Mouse (Mus musculus) heart, adult 2 months (tissue): ENCODE measurements at regions not wholly inside any gene's neighbourhood (a gene's known extent, or its start where the extent isn't known, plus 50 kb on each side); places are given as distances from the start of the nearest gene placed in this dataset.
"Not testable (repeated sequence)": the region's sequence is repeated elsewhere in the genome, so short reads cannot be mapped to it uniquely, and the experiment has no call there.

Experiments used
- DNase-seq, 2 experiments: peaks; one replicate each; pipeline ENCODE4 v3.0.0; 2021
- H3K27ac ChIP-seq: fragments of 200-600 bp; 2 replicates; pipeline ENCODE4 v1.8.1; 2022
- H3K27me3 ChIP-seq: fragments of 200-500 bp; 2 replicates; pipeline ENCODE4 v1.6.1; 2012; ENCODE audit warnings: mild to moderate bottlenecking, low read length, inconsistent platforms, mixed read lengths; ENCODE audit not compliant: control insufficient read depth, insufficient read depth
- H3K36me3 ChIP-seq: fragments of 200-500 bp; 2 replicates; pipeline ENCODE4 v1.6.1; 2012; ENCODE audit warnings: low read length, inconsistent platforms; ENCODE audit not compliant: control insufficient read depth, insufficient read depth
- H3K4me1 ChIP-seq: fragments of 200-500 bp; 2 replicates; pipeline ENCODE4 v1.6.1; 2011; ENCODE audit warnings: low read length; ENCODE audit not compliant: control insufficient read depth, insufficient read depth
- H3K4me3 ChIP-seq: fragments of 200-600 bp; 2 replicates; pipeline ENCODE4 v1.8.1; 2022
- H3K79me2 ChIP-seq: fragments of 200-500 bp; replicated peaks from 2 replicates; pipeline ENCODE4 v1.6.1; 2012; ENCODE audit warnings: mild to moderate bottlenecking, inconsistent platforms, low read length, moderate library complexity, mixed read lengths; ENCODE audit not compliant: control insufficient read depth, insufficient read depth
- H3K9ac ChIP-seq: fragments of 200-500 bp; 2 replicates; pipeline ENCODE4 v1.6.1; 2012; ENCODE audit warnings: low read depth, mild to moderate bottlenecking, control low read depth, inconsistent platforms, low read length, mixed read lengths
- CTCF ChIP-seq: fragments of 200-600 bp; IDR thresholded peaks from 2 replicates; pipeline ENCODE4 v1.8.1; 2022; ENCODE audit warnings: antibody characterized with exemption, mild to moderate bottlenecking, moderate library complexity
- EP300 ChIP-seq: fragments of 200-500 bp; IDR thresholded peaks from 2 replicates; pipeline ENCODE4 v1.6.1; 2011; ENCODE audit warnings: low read depth, low read length, control low read depth; ENCODE audit not compliant: insufficient read depth
- POLR2A ChIP-seq: fragments of 200-500 bp; IDR thresholded peaks from 2 replicates; pipeline ENCODE4 v1.6.1; 2011; ENCODE audit warnings: mild to moderate bottlenecking, low read depth, low read length, control low read depth; ENCODE audit not compliant: insufficient read depth
- WGBS: fragments of 180-500 bp; shearing (Covaris S2); methylation state at CpG from one replicate; pipeline ENCODE4 v1.1.7; 2018; 5-methylcytosine and 5-hydroxymethylcytosine counted together
- intact Hi-C: fragments of 180-260 bp; cut with DNase I; formaldehyde crosslinking; loops from one replicate; pipeline ENCODE4 v1.15.1; 2025

- 5% methylated on average over 10 of the region's 10 CpGs for WGBS
These were observed 66.7 kb upstream of the Chmp2b start for GRCm38 (mm10) chr16:65629186-65629585.

GRCm38 (mm10) chr16:65631680-65632079, 69.2 kb upstream of the Chmp2b start:
- 45% methylated on average over 5 of the region's 5 CpGs for WGBS

More at GRCm38 (mm10) chr16:65629186-65629585, 66.7 kb upstream of the Chmp2b start:
- TF ChIP-seq CTCF (peak; percentile 81), POLR2A (no peak)
- H3K4me3 ChIP-seq: no peak overlapping the region
- H3K79me2 ChIP-seq: no peaks in the 10 kb centered on the region
- H3K4me1 ChIP-seq: no peaks in the 10 kb centered on the region
- H3K36me3 ChIP-seq: no peaks in the 10 kb centered on the region
- no peak overlapping the region for H3K9ac ChIP-seq
- peak; percentile 11 to 26 for DNase-seq
- intact Hi-C loops: loop anchor here (2.0 to 5.0 kb wide), 2 partner anchors 378 to 458 kb away; no protein-coding TSS in a partner anchor
- H3K27me3 ChIP-seq: no peaks in the 10 kb centered on the region
- no peak overlapping the region for H3K27ac ChIP-seq

GRCm38 (mm10) chr16:65646741-65647140, 84.2 kb upstream of the Chmp2b start:
- intact Hi-C loops, H3K4me3 ChIP-seq, H3K27me3 ChIP-seq, H3K79me2 ChIP-seq, DNase-seq, H3K4me1 ChIP-seq, H3K36me3 ChIP-seq, H3K9ac ChIP-seq, H3K27ac ChIP-seq: not testable (repeated sequence)
- 81% methylated on average over 3 of the region's 3 CpGs for WGBS

More at GRCm38 (mm10) chr16:65631680-65632079, 69.2 kb upstream of the Chmp2b start:
- Histone ChIP-seq H3K27me3 (no peaks in the 10 kb centered on the region), H3K79me2 (no peaks in the 10 kb centered on the region), H3K4me1 (no peaks in the 10 kb centered on the region), H3K27ac (no peak overlapping the region), H3K36me3 (no peaks in the 10 kb centered on the region), H3K9ac (no peak overlapping the region), H3K4me3 (no peak overlapping the region)
- no peak for TF ChIP-seq EP300
- TF ChIP-seq POLR2A: no peak
- TF ChIP-seq CTCF: 0 out of 2 replicates have a peak, but pooled peaks have one; percentile 8
- no peak for DNase-seq
- intact Hi-C loops: no loop called here

GRCm38 (mm10) chr16:65649061-65649460, 86.5 kb upstream of the Chmp2b start:
- no peaks in the 10 kb centered on the region for H3K4me1 ChIP-seq
- no peak overlapping the region for H3K4me3 ChIP-seq
- WGBS: 64% methylated on average over 3 of the region's 3 CpGs
- no peaks in the 10 kb centered on the region for H3K79me2 ChIP-seq
- no peaks in the 10 kb centered on the region for H3K27me3 ChIP-seq
- DNase-seq: no peak
- intact Hi-C loops: no loop called here
- TF ChIP-seq EP300: no peak
- TF ChIP-seq CTCF: no peak
- TF ChIP-seq POLR2A: no peak
- H3K27ac ChIP-seq: no peak overlapping the region
- H3K36me3 ChIP-seq: no peaks in the 10 kb centered on the region
- H3K9ac ChIP-seq: no peak overlapping the region

- no peaks in the 10 kb centered on the region for H3K4me1 ChIP-seq
- no peaks in the 10 kb centered on the region for H3K27me3 ChIP-seq
- no peak overlapping the region for H3K27ac ChIP-seq
- intact Hi-C loops: no loop called here
- DNase-seq: no peak
- H3K4me3 ChIP-seq: no peak overlapping the region
- H3K79me2 ChIP-seq: no peaks in the 10 kb centered on the region
- no peak overlapping the region for H3K9ac ChIP-seq
- TF ChIP-seq POLR2A (no peak), CTCF (no peak), EP300 (no peak)
- H3K36me3 ChIP-seq: no peaks in the 10 kb centered on the region
These were observed 93.0 kb upstream of the Chmp2b start for GRCm38 (mm10) chr16:65655490-65655889.

- intact Hi-C loops: no loop called here
- no peak for DNase-seq
- Histone ChIP-seq H3K79me2 (no peaks in the 10 kb centered on the region), H3K9ac (no peak overlapping the region), H3K4me3 (no peak overlapping the region), H3K36me3 (no peaks in the 10 kb centered on the region), H3K27ac (no peak overlapping the region), H3K27me3 (no peaks in the 10 kb centered on the region), H3K4me1 (no peaks in the 10 kb centered on the region)
- TF ChIP-seq CTCF (no peak), EP300 (no peak), POLR2A (no peak)
- 47% methylated on average over 2 of the region's 2 CpGs for WGBS
These were observed 95.3 kb upstream of the Chmp2b start for GRCm38 (mm10) chr16:65657829-65658228.
